Mouse (Mus musculus) erythroid progenitor cell, adult 5-6 weeks (primary cell): Measurements from ENCODE around the gene D930007J09Rik. TPM values are rescaled to one million over a fixed set of nuclear protein-coding genes. Genes with fewer than 3 reads are reported as not detected.

ENCODE experiments used
- ATAC-seq: replicated peaks from 2 replicates; pipeline ENCODE4 v1.8.0; 2016; ENCODE audit warnings: moderate number of reproducible peaks, mild to moderate bottlenecking, moderate TSS enrichment, inconsistent platforms; ENCODE audit not compliant: poor library complexity, low FRiP score, severe bottlenecking
- total RNA-seq, 2 experiments: library from RNA; stranded (forward) in 1 of 2; stranded (reverse) in 1 of 2; fragments of 150-400 nt in 1 of 2; fragments of 186-747, 209-891 nt in 1 of 2; gene quantifications; 2 replicates each; pipeline versions ENCODE4 v1.2.3 to v1.2.4; 2015 to 2017; ENCODE audit warnings: low replicate concordance in 2 of 2

Gene D930007J09Rik
- total RNA-seq, 2 experiments from 2014 or later: not detected

DNA sequence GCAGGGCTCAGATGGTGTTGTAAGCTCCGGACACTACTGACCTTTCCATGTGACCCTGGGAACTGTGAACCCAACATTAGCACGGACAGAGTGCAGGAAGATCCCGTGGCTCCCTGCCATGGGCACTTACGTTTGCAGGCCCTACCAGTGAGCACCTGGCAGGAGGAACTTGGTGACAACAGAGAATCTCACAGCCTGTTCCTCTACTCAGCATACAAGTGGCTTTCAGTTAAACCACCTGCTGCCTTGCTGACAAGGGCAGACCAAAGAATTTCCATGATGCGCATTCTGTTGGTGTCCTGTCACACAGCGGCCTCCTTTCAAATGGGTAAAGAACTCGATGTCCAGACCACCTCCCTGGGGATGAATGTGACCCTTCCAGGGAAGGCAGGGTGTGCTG, 38.2 kb downstream of the D930007J09Rik start:
- ATAC-seq: no peak

DNA sequence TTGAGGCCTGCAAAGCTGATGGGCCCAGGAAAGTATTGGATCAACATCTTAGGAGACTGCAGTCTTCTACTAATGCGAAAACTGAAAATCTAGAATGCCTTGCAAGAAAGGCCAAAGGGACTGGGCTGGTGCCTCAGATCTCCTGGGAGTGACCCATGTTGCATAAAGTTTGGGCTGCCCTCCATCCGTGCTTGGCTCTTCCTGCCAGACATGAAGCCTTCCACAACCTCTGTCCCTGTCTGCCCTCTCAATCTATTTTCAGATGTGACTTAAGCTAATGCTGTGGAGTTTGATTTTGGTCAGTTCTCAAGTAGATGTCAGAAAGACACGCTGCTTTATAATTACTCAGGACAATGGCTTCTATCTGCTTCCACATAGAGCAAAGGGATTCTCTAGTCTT, 39.5 kb downstream of the D930007J09Rik start:
- ATAC-seq: no peak

GRCm38 (mm10) chr13:32760795-32761194, 41.9 kb downstream of the D930007J09Rik start:
- ATAC-seq: no peak

DNA sequence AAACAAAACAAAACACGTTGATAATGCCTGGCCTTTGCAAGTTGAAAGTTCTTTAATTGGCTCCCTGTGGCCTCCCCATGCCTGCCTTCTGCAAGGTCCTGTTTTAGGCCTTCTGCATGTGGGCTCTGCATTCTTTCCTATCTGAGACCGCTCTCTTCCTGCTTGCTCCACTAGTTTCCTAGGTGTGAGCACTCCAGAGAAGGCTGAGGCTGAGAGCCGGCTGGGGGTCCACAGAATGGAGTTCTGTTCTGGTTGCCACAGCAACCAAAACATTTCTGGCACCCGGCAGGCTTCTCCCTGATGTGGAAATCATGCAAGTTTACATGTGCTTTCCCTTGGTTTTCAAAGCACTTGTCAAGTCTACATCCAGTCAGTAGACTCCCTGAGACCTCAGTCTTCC, 43.6 kb downstream of the D930007J09Rik start:
- ATAC-seq: no peak

Other genes with a start within 250 kb of the D930007J09Rik start
- not detected in 2 replicates for gene Mylk4, start 18.9 kb downstream of the D930007J09Rik start, total RNA-seq (2015; ENCODE audit: low replicate concordance)
- not detected in 2 replicates for gene Mylk4, start 18.9 kb downstream of the D930007J09Rik start, total RNA-seq (2017; ENCODE audit: low replicate concordance)
- 13.0 and 17.2 TPM in 2 replicates for gene Wrnip1, start 811 bp downstream of the D930007J09Rik start, total RNA-seq (2015; ENCODE audit: low replicate concordance)
- gene Wrnip1, start 811 bp downstream of the D930007J09Rik start, total RNA-seq (2017; ENCODE audit: low replicate concordance): 21.9 and 27.5 TPM in 2 replicates
- gene Serpinb1a, start 48.3 kb upstream of the D930007J09Rik start, total RNA-seq (2015; ENCODE audit: low replicate concordance): 77.8 and 91.8 TPM in 2 replicates
- gene Serpinb1a, start 48.3 kb upstream of the D930007J09Rik start, total RNA-seq (2017; ENCODE audit: low replicate concordance): 54.4 and 79.4 TPM in 2 replicates
- gene Serpinb1c, start 95.4 kb upstream of the D930007J09Rik start, total RNA-seq (2015; ENCODE audit: low replicate concordance): not detected in 2 replicates
- gene Serpinb1c, start 95.4 kb upstream of the D930007J09Rik start, total RNA-seq (2017; ENCODE audit: low replicate concordance): not detected in 2 replicates
- 14.4 and 18.9 TPM in 2 replicates for gene Serpinb6b, start 162.4 kb upstream of the D930007J09Rik start, total RNA-seq (2015; ENCODE audit: low replicate concordance)
- gene Serpinb6b, start 162.4 kb upstream of the D930007J09Rik start, total RNA-seq (2017; ENCODE audit: low replicate concordance): 16.6 and 20.0 TPM in 2 replicates
- gene Serpinb9, start 200.4 kb upstream of the D930007J09Rik start, total RNA-seq (2015; ENCODE audit: low replicate concordance): 13.3 and 17.6 TPM in 2 replicates
- gene Serpinb9, start 200.4 kb upstream of the D930007J09Rik start, total RNA-seq (2017; ENCODE audit: low replicate concordance): 8.0 and 15.6 TPM in 2 replicates
- gene Serpinb9b, start 224.6 kb upstream of the D930007J09Rik start, total RNA-seq (2015; ENCODE audit: low replicate concordance): not detected in 2 replicates
- gene Serpinb9b, start 224.6 kb upstream of the D930007J09Rik start, total RNA-seq (2017; ENCODE audit: low replicate concordance): not detected in 2 replicates